Mouse (Mus musculus) c-Kit-positive CD71-positive TER-119-positive erythroid progenitor cells, embryonic 14.5 days (primary cell): Measurements from ENCODE around the gene Otud1.

Source experiments
- DNase-seq: peaks from one replicate; pipeline ENCODE4 v3.0.0-alpha.2; 2013; ENCODE audit warnings: low spot score

Otud1 gene

GRCm38 (mm10) chr2:19670851-19671688 is 13.5 kb downstream of the Otud1 start:
- no peak for DNase-seq

DNA sequence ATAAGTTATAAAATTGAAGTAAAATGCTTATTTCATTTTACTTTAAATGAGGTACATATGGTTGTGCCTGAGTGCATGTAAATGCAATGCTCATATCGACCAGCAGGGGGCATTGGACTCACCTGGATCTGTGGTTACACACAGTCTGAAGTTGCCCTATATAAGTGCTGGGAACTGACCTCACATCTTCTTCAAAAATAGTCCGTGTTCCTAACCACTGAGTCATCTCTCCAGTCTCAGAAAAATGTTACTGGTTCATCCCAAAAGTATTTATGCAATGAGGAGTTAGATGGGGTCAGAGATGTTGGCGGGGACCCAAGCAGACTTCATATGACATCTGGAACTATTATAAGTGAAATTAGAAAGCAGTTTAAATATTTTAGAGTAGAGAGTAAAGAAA is 25.4 kb downstream of the Otud1 start:
- peak; percentile 40 for DNase-seq

DNA sequence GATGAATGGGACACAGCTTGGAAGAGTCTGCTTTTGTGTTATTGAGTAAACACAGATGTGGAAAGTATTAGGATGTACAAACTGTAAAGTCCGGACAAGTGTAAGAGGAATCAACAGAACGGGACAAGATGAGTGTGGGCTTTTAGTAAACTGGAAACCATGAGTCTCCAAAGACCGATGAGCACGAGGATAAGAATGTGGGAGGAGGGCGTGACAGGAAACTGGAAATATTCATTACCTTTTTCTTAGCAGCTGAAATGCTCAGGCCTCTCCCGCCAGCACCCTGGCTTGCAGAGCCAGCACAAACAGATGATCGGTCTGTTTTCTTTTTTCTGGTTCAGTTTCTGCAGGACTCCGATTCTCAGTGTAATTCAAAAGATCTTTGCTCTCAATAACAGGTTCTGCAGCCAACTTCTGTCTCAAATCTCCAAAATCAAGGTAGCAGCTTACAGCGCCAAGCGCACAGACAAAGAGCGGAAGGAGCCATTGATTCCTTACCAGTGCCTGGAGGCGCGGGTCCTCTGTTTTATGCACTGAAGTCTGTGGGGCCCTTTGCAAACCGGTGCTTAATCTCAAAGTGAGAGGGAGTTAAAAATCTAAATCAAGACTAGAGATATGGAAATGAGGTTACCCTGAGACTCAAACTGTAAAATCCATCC is 28.1 kb downstream of the Otud1 start:
- no peak for DNase-seq

DNA sequence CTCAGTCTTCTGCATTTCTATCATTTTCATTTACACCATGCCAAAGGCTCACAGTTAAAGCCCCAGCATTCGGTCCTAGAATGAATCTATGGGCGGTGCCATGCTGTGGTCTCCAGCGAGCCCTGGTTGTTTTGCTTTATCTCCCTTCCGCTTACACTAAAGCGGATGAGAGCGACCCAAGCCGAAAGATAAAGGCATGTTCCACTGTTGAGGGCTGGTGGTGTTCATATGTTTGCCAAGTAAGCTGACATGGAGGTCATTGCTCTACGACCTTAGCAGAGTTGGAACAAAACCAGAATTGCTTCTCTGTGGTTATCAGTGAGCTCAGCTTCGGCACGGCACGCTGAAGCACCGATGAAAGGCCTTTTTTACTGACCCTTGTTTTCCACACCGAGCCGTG is 32.5 kb downstream of the Otud1 start:
- no peak for DNase-seq

- peak; percentile 70 for DNase-seq
Observed at GRCm38 (mm10) chr2:19699573-19700295, 42.2 kb downstream of the Otud1 start.

DNA sequence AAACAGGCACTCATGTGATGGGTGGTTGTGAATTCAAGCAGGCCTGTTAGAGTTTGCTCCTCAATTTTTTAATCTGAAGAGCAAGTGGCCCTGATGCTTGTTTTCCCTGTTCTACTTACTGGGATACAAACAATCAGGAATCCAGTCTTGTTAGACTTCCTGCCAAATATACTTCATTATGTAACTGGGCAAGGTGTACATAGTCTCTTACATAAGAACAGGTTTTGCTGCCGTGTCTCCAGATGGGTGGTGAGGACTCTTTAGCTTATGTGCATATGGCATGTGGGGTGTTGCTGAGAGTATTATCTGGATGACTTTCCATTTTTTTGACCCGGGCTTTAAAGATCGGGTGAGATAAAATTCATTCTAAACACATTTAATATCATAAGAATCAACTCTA is 43.8 kb downstream of the Otud1 start:
- no peak for DNase-seq

GRCm38 (mm10) chr2:19703020-19703613 is 45.6 kb downstream of the Otud1 start:
- DNase-seq = no peak

- no peak for DNase-seq
Observed at GRCm38 (mm10) chr2:19703670-19704069, 46.1 kb downstream of the Otud1 start.

DNA sequence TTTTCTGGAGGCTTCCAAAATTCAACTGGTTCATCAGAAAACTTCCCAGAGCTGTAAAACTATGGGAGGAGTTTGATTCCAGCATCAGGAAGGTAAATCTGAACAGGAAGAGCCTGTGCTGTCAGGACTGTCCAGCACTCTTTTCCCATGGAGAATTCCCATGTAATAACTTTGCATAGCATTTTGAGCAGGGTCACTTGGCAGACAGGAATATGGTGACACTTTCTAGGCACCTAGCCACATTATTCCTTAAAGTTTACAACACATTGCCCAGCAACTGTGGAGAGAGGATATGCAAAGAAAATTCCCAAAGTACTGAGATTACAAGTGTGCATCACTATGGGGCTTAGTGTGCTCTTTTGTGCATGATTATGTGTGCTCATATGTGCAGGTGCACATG is 46.7 kb downstream of the Otud1 start:
- no peak for DNase-seq

GRCm38 (mm10) chr2:19706886-19707285 is 49.3 kb downstream of the Otud1 start:
- DNase-seq = no peak
